Mouse (Mus musculus) hematopoietic multipotent progenitor cell, adult 10-12 weeks (in vitro differentiated cells): ENCODE measurements around the gene Gm10665. TPM values are rescaled to one million over a fixed set of nuclear protein-coding genes. Genes with fewer than 3 reads are reported as not detected.

Source experiments
- polyA plus RNA-seq: library from polyadenylated mRNA; stranded (reverse); fragments of >175 nt; gene quantifications from 2 replicates; pipeline ENCODE4 v1.2.3, GENCODE M21; 2012; ENCODE audit warnings: low replicate concordance

The Gm10665 gene
- not detected in 2 replicates for polyA plus RNA-seq

DNA sequence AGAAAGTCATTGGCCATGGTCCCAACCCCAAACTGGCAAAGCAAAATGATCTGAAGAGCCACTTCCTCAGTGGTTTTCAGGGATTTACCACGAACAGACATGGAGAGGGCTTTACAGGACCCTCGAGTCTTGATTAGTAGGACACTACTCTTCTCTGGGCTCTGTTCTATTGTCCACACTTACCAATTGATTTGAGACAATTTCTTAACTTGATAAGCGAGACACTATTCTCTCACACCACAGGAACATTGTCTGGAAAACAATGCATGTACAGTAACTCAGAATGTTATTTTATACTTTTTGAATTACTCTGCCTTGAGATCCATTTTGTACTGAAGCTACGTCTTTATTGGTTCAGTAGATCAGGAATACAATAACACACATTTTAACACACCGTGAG, at the start of gene Gm10665:
TSS of gene Gm10665 (minus strand) at position 101 of the 400 bp plus-strand sequence.

DNA sequence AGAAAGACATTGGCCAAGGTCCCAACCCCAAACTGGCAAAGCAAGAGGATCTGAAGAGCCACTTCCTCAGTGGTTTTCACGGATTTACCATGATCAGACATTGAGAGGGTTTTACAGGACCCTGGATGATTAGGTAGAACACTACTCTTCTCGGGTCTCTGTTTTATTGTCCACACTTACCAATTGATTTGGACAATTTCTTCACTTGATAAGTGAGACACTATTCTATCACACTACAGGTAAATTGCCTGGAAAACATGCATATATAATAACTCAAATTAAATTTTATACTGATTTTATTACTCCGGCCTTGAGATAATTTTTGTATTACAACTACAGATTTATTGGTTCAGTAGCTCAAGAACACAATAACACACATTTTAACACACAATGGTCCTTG, 35.7 kb upstream of the Gm10665 start, which contains the start of gene Vmn1r151:
TSS of gene Vmn1r151 (minus strand) at position 101 of the 400 bp plus-strand sequence.

DNA sequence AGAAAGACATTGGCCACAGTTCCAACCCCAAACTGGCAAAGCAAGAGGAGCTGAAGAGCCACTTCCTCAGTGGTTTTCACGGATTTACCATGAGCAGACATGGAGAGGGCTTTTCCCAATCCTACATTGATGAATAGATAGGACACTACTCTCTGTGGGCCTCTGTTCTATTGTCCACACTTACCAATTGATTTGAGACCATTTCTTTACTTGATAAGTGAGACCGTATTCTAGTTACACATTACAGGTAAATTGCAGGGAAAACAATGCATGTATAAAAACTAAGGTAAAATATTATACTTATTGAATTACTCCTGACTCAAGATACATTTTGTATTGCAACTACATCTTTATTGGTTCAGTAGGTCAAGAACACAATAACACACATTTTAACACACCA, 25.7 kb downstream of the Gm10665 start, which contains the start of gene Vmn1r149:
TSS of gene Vmn1r149 (minus strand) at position 101 of the 400 bp plus-strand sequence.

DNA sequence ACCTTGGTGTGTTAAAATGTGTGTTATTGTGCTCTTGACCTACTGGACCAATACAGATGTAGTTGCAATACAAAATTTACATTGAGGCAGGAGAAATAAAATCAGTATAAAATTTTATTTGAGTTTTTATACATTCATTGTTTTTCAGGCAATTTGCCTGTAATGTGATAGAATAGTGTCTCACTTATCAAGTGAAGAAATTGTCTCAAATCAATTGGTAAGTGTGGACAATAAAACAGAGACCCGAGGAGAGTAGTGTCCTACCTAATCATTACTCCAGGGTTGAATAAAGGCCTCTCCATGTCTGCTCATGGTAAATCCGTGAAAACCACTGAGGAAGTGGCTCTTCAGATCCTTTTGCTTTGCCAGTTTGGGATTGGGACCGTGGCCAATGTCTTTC, 50.6 kb downstream of the Gm10665 start, which contains the start of gene Vmn1r148:
TSS of gene Vmn1r148 (plus strand) at position 301 of the 400 bp plus-strand sequence.

Other genes with a start within 250 kb of the Gm10665 start
- not detected in 2 replicates for gene Gm8453, start 234.6 kb downstream of the Gm10665 start, polyA plus RNA-seq
- gene Gm4187, start 134.4 kb downstream of the Gm10665 start, polyA plus RNA-seq: not detected in 2 replicates
- not detected in 2 replicates for gene Gm8660, start 93.0 kb downstream of the Gm10665 start, polyA plus RNA-seq
- gene Vmn1r148, start 50.5 kb downstream of the Gm10665 start, polyA plus RNA-seq: not detected in 2 replicates
- gene Vmn1r149, start 25.8 kb downstream of the Gm10665 start, polyA plus RNA-seq: not detected in 2 replicates
- not detected in 2 replicates for gene Vmn1r151, start 35.6 kb upstream of the Gm10665 start, polyA plus RNA-seq
- gene Vmn1r152, start 58.9 kb upstream of the Gm10665 start, polyA plus RNA-seq: not detected in 2 replicates
- not detected in 2 replicates for gene Gm8677, start 70.8 kb upstream of the Gm10665 start, polyA plus RNA-seq
- not detected in 2 replicates for gene Gm4201, start 101.3 kb upstream of the Gm10665 start, polyA plus RNA-seq
- not detected in 2 replicates for gene Gm4565, start 124.1 kb upstream of the Gm10665 start, polyA plus RNA-seq
- not detected in 2 replicates for gene Vmn1r155, start 193.9 kb upstream of the Gm10665 start, polyA plus RNA-seq
- not detected in 2 replicates for gene Gm8693, start 228.2 kb upstream of the Gm10665 start, polyA plus RNA-seq